Mouse (Mus musculus) lung, embryonic 16.5 days (tissue): ENCODE results near the gene Hddc3. TPM values are rescaled to one million over a fixed set of nuclear protein-coding genes. Genes with fewer than 3 reads are reported as not detected.

Experiments
- ATAC-seq: fragments of 200-750 bp; cut with Nextera tagmentation; 2 replicates; pipeline ENCODE4 v1.8.0; 2017; ENCODE audit warnings: low read depth, mild to moderate bottlenecking, moderate library complexity
- H3K27ac ChIP-seq: fragments of 300-500 bp; sonication (generic); 2 replicates; pipeline ENCODE4 v1.5.1; 2014; ENCODE audit warnings: mild to moderate bottlenecking, control low read depth, low read length
- H3K27me3 ChIP-seq: fragments of 300-500 bp; sonication (generic); 2 replicates; pipeline ENCODE4 v1.6.1; 2014; ENCODE audit warnings: low read depth, low read length, mixed read lengths; ENCODE audit not compliant: control insufficient read depth, insufficient read depth
- H3K36me3 ChIP-seq: fragments of 300-500 bp; sonication (generic); 2 replicates; pipeline ENCODE4 v1.6.1; 2014; ENCODE audit warnings: low read length; ENCODE audit not compliant: control insufficient read depth, insufficient read depth
- H3K4me1 ChIP-seq: fragments of 300-500 bp; sonication (generic); replicated peaks from 2 replicates; pipeline ENCODE4 v1.6.1; 2014; ENCODE audit warnings: low read length, mixed read lengths; ENCODE audit not compliant: control insufficient read depth, insufficient read depth
- H3K4me2 ChIP-seq: fragments of 300-500 bp; sonication (generic); 2 replicates; pipeline ENCODE4 v1.6.1; 2014; ENCODE audit warnings: low read depth, low read length, control low read depth
- H3K4me3 ChIP-seq: fragments of 300-500 bp; sonication (generic); 2 replicates; pipeline ENCODE4 v1.5.1; 2014; ENCODE audit warnings: mild to moderate bottlenecking, low read length, control low read depth
- H3K9ac ChIP-seq: fragments of 300-500 bp; sonication (generic); 2 replicates; pipeline ENCODE4 v1.6.1; 2014; ENCODE audit warnings: low read length, control low read depth
- H3K9me3 ChIP-seq: fragments of 300-500 bp; sonication (generic); 2 replicates; pipeline ENCODE4 v1.6.1; 2016; ENCODE audit warnings: low read length; ENCODE audit not compliant: control insufficient read depth
- WGBS: fragments of 180-500 bp; shearing (Covaris S2); extraction: QIAGEN DNeasy Blood & Tissue Kit; methylation state at CpG from one replicate; pipeline ENCODE4 v1.1.7; 2014; 5-methylcytosine and 5-hydroxymethylcytosine counted together
- polyA plus RNA-seq: library from polyadenylated mRNA; unstranded; fragments of >200 nt; fragmentation: Nextera tagmentation; extraction: Ambion mirVana; gene quantifications from 2 replicates; pipeline ENCODE4 v1.2.1, GENCODE M21; 2015

Gene Hddc3
- polyA plus RNA-seq, 1 experiment from 2014 or later = 21.9 TPM

GRCm38 (mm10) chr7:80360435-80360834 lies 17.5 kb downstream of the Hddc3 start:
- no peaks in the 10 kb centered on the region for H3K27me3 ChIP-seq
- no peak overlapping the region for H3K4me3 ChIP-seq
- H3K36me3 ChIP-seq = peaks cover 42% of the 10 kb centered on the region
- 43% methylated on average over 3 of the region's 3 CpGs for WGBS
- H3K4me2 ChIP-seq = no peak overlapping the region
- no peaks in the 10 kb centered on the region for H3K9me3 ChIP-seq
- no peak for ATAC-seq
- H3K9ac ChIP-seq = no peak overlapping the region
- no peak overlapping the region for H3K27ac ChIP-seq
- no peaks in the 10 kb centered on the region for H3K4me1 ChIP-seq

DNA sequence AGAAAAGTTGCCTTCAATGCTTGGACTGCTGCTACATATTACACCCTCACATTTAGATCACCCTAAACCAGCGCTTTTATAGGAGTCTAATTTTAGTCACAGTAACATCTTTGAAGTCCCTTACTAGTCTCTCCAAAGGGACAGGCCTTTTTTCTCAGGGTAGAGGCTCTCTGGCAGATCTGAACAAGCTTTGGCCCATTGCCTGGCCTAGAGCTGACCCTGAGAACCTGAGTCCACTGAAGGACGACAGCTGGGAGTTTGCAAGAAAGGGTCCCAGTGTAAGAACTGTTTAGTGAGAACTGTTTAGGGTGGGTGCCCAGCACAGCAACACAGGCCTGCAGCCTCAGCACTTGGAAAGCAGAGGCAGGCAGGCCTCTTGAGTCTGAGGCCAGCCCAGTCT lies 22.9 kb downstream of the Hddc3 start:
- no peak overlapping the region for H3K27ac ChIP-seq
- no peaks in the 10 kb centered on the region for H3K27me3 ChIP-seq
- peaks cover 21% of the 10 kb centered on the region for H3K4me1 ChIP-seq
- H3K4me3 ChIP-seq = no peak overlapping the region
- ATAC-seq = peak; percentile 16; the same call in 1 of the 2 replicates
- peaks cover 54% of the 10 kb centered on the region for H3K36me3 ChIP-seq
- 53% methylated on average over 2 of the region's 2 CpGs for WGBS
- H3K4me2 ChIP-seq = no peak overlapping the region
- H3K9me3 ChIP-seq = no peaks in the 10 kb centered on the region
- no peak overlapping the region for H3K9ac ChIP-seq

DNA sequence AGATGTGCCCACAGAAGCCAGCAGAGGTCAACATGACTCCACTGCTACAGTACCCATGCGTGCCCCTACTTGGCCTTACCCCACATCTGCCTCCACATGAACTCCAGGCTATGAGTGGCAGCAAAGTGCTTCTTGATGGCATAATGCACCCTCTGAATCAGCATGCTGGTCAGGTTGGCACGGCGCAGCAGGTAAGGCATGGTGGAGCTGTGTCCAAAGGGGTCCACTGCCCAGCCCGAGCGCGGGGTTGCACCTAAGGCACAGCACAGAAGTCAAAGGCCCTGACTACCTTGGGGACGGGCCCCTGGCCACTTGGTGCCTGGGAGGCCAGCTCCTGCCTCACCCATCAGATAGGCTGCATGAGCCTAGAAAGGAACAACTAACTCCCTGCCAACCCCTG lies 24.3 kb downstream of the Hddc3 start:
- no peak overlapping the region for H3K4me2 ChIP-seq
- H3K27ac ChIP-seq = no peak overlapping the region
- H3K9ac ChIP-seq = no peak overlapping the region
- H3K36me3 ChIP-seq = peaks cover 47% of the 10 kb centered on the region
- H3K4me1 ChIP-seq = peaks cover 21% of the 10 kb centered on the region
- 94% methylated on average over 7 of the region's 7 CpGs for WGBS
- H3K9me3 ChIP-seq = no peaks in the 10 kb centered on the region
- no peaks in the 10 kb centered on the region for H3K27me3 ChIP-seq
- no peak for ATAC-seq
- H3K4me3 ChIP-seq = no peak overlapping the region

- H3K27me3 ChIP-seq = no peaks in the 10 kb centered on the region
- peaks cover 40% of the 10 kb centered on the region for H3K36me3 ChIP-seq
Observed at GRCm38 (mm10) chr7:80368009-80368408, 25.1 kb downstream of the Hddc3 start.

GRCm38 (mm10) chr7:80368635-80369421 lies 25.9 kb downstream of the Hddc3 start:
- peaks cover 21% of the 10 kb centered on the region for H3K4me1 ChIP-seq
- peak overlapping the region; percentile 78; the same call in 1 of the 2 replicates for H3K4me2 ChIP-seq
- H3K27me3 ChIP-seq = no peaks in the 10 kb centered on the region
- H3K9ac ChIP-seq = no peak overlapping the region
- H3K36me3 ChIP-seq = peaks cover 33% of the 10 kb centered on the region
- no peaks in the 10 kb centered on the region for H3K9me3 ChIP-seq
- no peak for ATAC-seq
- no peak overlapping the region for H3K4me3 ChIP-seq
- 0 out of 2 replicates have a peak overlapping the region, but pooled peaks have one; percentile 3 for H3K27ac ChIP-seq
- WGBS = 59% methylated on average over 20 of the region's 20 CpGs

More at GRCm38 (mm10) chr7:80368009-80368408, 25.1 kb downstream of the Hddc3 start:
- Histone ChIP-seq H3K9ac (no peak overlapping the region), H3K27ac (no peak overlapping the region), H3K4me1 (peaks cover 21% of the 10 kb centered on the region), H3K4me3 (no peak overlapping the region), H3K4me2 (no peak overlapping the region), H3K9me3 (no peaks in the 10 kb centered on the region)
- ATAC-seq = no peak
- WGBS = 87% methylated on average over 9 of the region's 9 CpGs

DNA sequence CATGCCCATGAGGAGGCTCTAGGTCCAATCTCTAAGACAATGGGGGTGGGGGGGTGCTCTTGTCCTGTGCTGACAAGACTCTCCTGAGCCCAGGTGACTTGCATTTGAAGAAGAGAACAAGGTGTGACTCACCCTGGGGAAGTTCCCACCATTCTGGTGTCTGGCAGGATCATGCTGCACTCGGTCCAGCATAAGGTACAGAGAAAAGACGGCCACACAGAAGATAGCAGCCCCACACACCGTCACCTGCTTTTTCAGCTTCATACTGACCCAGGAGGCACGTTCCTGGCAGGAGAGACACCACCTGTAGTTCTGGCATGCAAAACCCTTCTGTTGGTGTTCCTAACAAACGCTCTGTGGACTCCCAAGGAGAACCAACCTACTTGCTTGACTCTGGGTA lies 26.6 kb downstream of the Hddc3 start:
- H3K4me1 ChIP-seq = peaks cover 21% of the 10 kb centered on the region

DNA sequence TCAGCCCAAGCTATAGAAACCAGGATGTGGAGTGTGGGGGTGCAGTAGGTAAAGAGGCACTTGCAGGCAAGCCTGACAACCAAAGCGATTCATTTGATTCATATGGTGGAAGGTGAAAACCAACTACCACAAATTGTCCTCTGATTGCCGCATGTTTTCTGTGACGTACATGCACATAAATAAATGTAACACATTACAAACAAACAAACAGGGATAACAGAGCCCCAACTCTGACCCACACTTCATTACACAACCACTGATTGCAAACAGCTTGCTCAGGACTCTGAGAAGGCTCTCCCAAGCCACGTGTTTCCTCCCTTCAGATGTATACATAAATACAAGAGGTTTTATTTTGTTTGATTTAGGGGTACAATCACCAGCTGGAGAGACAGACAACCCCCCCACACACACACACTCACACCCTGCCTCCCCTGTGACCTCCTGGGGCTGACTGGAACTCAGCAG lies 27.1 kb downstream of the Hddc3 start:
- Histone ChIP-seq H3K9ac (peak overlapping the region; percentile 86), H3K4me3 (peak overlapping the region; percentile 80), H3K9me3 (no peaks in the 10 kb centered on the region), H3K4me1 (peaks cover 21% of the 10 kb centered on the region), H3K27ac (peak overlapping the region; percentile 91), H3K4me2 (peak overlapping the region; percentile 78), H3K27me3 (no peaks in the 10 kb centered on the region), H3K36me3 (peaks cover 22% of the 10 kb centered on the region)
- peak; percentile 48; the same call in 1 of the 2 replicates for ATAC-seq
- 30% methylated on average over 4 of the region's 4 CpGs for WGBS

More for the DNA sequence above, 26.6 kb downstream of the Hddc3 start:
- Histone ChIP-seq H3K4me3 (no peak overlapping the region), H3K9me3 (no peaks in the 10 kb centered on the region), H3K27me3 (no peaks in the 10 kb centered on the region), H3K27ac (peak overlapping the region; percentile 91; the same call in 1 of the 2 replicates), H3K9ac (0 out of 2 replicates have a peak overlapping the region, but pooled peaks have one; percentile 14), H3K4me2 (peak overlapping the region; percentile 78), H3K36me3 (peaks cover 27% of the 10 kb centered on the region)
- ATAC-seq = no peak
- 52% methylated on average over 5 of the region's 5 CpGs for WGBS

- no peaks in the 10 kb centered on the region for H3K27me3 ChIP-seq
- H3K4me3 ChIP-seq = peak overlapping the region; percentile 80
- H3K4me1 ChIP-seq = peaks cover 21% of the 10 kb centered on the region
- peak overlapping the region; percentile 78 for H3K4me2 ChIP-seq
- WGBS = under 1% methylated on average over 29 of the region's 31 CpGs
- peaks cover 22% of the 10 kb centered on the region for H3K36me3 ChIP-seq
- no peaks in the 10 kb centered on the region for H3K9me3 ChIP-seq
- peak overlapping the region; percentile 91 for H3K27ac ChIP-seq
- ATAC-seq = peak; percentile 56
- H3K9ac ChIP-seq = peak overlapping the region; percentile 86
Observed at GRCm38 (mm10) chr7:80370649-80371040, 27.7 kb downstream of the Hddc3 start.

DNA sequence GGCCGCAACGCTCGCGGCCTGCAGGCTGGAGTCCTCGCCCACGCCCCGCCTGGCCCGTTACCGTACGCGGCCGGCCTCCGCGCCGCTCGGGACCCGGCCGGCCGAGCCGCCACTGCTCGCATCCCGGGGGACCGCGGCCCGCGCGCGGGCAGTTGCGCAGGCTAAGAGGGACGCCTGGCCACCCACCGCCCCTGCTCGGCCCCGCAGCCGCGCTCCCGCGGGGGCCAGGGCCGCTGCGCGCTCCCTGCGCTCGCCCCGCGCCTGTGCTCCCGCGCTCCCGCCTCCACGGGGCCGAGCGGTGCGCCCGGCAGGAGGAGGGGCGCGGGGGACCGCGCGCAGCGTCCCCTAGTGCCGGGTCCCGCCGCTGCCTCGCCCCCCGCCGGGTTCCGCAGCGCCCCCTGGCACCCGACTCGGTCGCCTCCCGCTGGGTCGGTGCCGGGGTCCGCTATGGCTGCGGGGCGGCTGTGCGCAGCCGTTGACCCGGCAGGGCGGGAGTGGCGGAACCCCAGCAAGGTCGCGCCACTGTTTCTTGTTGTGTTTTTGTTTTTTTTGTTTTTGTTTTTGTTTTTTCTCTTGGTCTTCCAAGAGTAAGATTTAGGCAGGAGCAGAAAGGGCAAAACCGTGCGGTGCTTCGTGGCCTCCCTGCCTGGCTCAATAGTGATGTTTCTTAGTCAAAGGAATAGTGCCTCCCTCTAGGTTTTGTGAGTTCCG lies 28.3 kb downstream of the Hddc3 start, which contains the start of gene Man2a2:
Gene Man2a2 (minus strand): TSS at position 335 of the 711 bp plus-strand sequence.
- Histone ChIP-seq H3K4me2 (peak within 1 kb of the TSS; percentile 78), H3K36me3 (peaks cover 22% of the 10 kb centered on the region), H3K9ac (peak within 1 kb of the TSS; percentile 86), H3K4me1 (peaks cover 21% of the 10 kb centered on the region), H3K9me3 (no peaks in the 10 kb centered on the region), H3K27me3 (no peaks in the 10 kb centered on the region), H3K4me3 (peak within 1 kb of the TSS; percentile 80), H3K27ac (peak within 1 kb of the TSS; percentile 91)
- WGBS = under 1% methylated on average over 48 of the region's 86 CpGs
- ATAC-seq = peak; percentile 85
